Mouse (Mus musculus): ENCODE measurements around the gene Fars2. TPM values are rescaled to one million over a fixed set of nuclear protein-coding genes. Genes with fewer than 3 reads are reported as not detected.

Gene Fars2
- 27.5 and 30.5 TPM in 2 replicates for polyA plus RNA-seq (2014; fragmentation: Nextera tagmentation; extraction: Ambion mirVana)

GRCm38 (mm10) chr13:36117143-36118014 lies at the start of gene Fars2, which contains the start of gene Lyrm4:
Gene Fars2, plus strand, starts transcription at chr13:36117412.
Gene Lyrm4, minus strand, starts transcription at chr13:36117526.
- Histone ChIP-seq H3K9me3 (ENCODE audit: control insufficient read depth, low read length) (no peaks in the 10 kb centered on the region), H3K4me3 (ENCODE audit: low read depth, low read length) (peak within 1 kb of the TSS; percentile 64), H3K27me3 (ENCODE audit: control insufficient read depth, insufficient read depth, low read length) (no peaks in the 10 kb centered on the region), H3K4me2 (peak within 1 kb of the TSS; percentile 84), H3K9ac (ENCODE audit: low read length) (peak within 1 kb of the TSS; percentile 77), H3K36me3 (ENCODE audit: control insufficient read depth, insufficient read depth, low read length) (no peaks in the 10 kb centered on the region), H3K4me1 (ENCODE audit: control insufficient read depth, insufficient read depth, low read length) (peaks cover 8% of the 10 kb centered on the region), H3K27ac (ENCODE audit: low read depth, low read length) (peak within 1 kb of the TSS; percentile 95)
- ATAC-seq (ENCODE audit: low FRiP score) (peak; percentile 99), DNase-seq (ENCODE audit: low spot score, missing footprints) (peak; percentile 100)
- WGBS = under 1% methylated on average over 74 of the region's 75 CpGs

GRCm38 (mm10) chr13:36074484-36074883 lies 42.7 kb upstream of the Fars2 start:
- 86% methylated on average over 3 of the region's 3 CpGs for WGBS
- H3K4me1 ChIP-seq (ENCODE audit: control insufficient read depth, insufficient read depth, low read length) = no peaks in the 10 kb centered on the region
- no peak overlapping the region for H3K4me2 ChIP-seq
- H3K9me3 ChIP-seq (ENCODE audit: control insufficient read depth, low read length) = no peaks in the 10 kb centered on the region
- H3K27ac ChIP-seq (ENCODE audit: low read depth, low read length) = no peak overlapping the region
- DNase-seq (ENCODE audit: low spot score, missing footprints) (no peak), ATAC-seq (ENCODE audit: low FRiP score) (no peak)
- no peak overlapping the region for H3K9ac ChIP-seq (ENCODE audit: low read length)
- no peaks in the 10 kb centered on the region for H3K36me3 ChIP-seq (ENCODE audit: control insufficient read depth, insufficient read depth, low read length)
- H3K4me3 ChIP-seq (ENCODE audit: low read depth, low read length) = no peak overlapping the region
- no peaks in the 10 kb centered on the region for H3K27me3 ChIP-seq (ENCODE audit: control insufficient read depth, insufficient read depth, low read length)

- H3K36me3 ChIP-seq (ENCODE audit: control insufficient read depth, insufficient read depth, low read length) = no peaks in the 10 kb centered on the region
- no peak overlapping the region for H3K27ac ChIP-seq (ENCODE audit: low read depth, low read length)
- H3K9ac ChIP-seq (ENCODE audit: low read length) = no peak overlapping the region
- no peaks in the 10 kb centered on the region for H3K4me1 ChIP-seq (ENCODE audit: control insufficient read depth, insufficient read depth, low read length)
- H3K4me2 ChIP-seq = no peak overlapping the region
- no peak for ATAC-seq (ENCODE audit: low FRiP score)
- H3K4me3 ChIP-seq (ENCODE audit: low read depth, low read length) = no peak overlapping the region
- 93% methylated on average over 3 of the region's 3 CpGs for WGBS
- H3K9me3 ChIP-seq (ENCODE audit: control insufficient read depth, low read length) = no peaks in the 10 kb centered on the region
- DNase-seq (ENCODE audit: low spot score, missing footprints) = no peak
- no peaks in the 10 kb centered on the region for H3K27me3 ChIP-seq (ENCODE audit: control insufficient read depth, insufficient read depth, low read length)
These were observed 35.6 kb upstream of the Fars2 start for GRCm38 (mm10) chr13:36081591-36081990.

- Histone ChIP-seq H3K9ac (ENCODE audit: low read length) (no peak overlapping the region), H3K4me3 (ENCODE audit: low read depth, low read length) (no peak overlapping the region), H3K27ac (ENCODE audit: low read depth, low read length) (no peak overlapping the region), H3K4me2 (no peak overlapping the region), H3K4me1 (ENCODE audit: control insufficient read depth, insufficient read depth, low read length) (no peaks in the 10 kb centered on the region), H3K9me3 (ENCODE audit: control insufficient read depth, low read length) (no peaks in the 10 kb centered on the region), H3K36me3 (ENCODE audit: control insufficient read depth, insufficient read depth, low read length) (no peaks in the 10 kb centered on the region), H3K27me3 (ENCODE audit: control insufficient read depth, insufficient read depth, low read length) (no peaks in the 10 kb centered on the region)
- WGBS = 86% methylated on average over 3 of the region's 3 CpGs
- DNase-seq (ENCODE audit: low spot score, missing footprints) (no peak), ATAC-seq (ENCODE audit: low FRiP score) (no peak)
These were observed 32.5 kb upstream of the Fars2 start for GRCm38 (mm10) chr13:36084701-36085100.

- 95% methylated on average over 3 of the region's 3 CpGs for WGBS
- no peak for DNase-seq (ENCODE audit: low spot score, missing footprints)
These were observed 31.2 kb upstream of the Fars2 start for GRCm38 (mm10) chr13:36085971-36086370.

GRCm38 (mm10) chr13:36086608-36087391 lies 30.4 kb upstream of the Fars2 start:
- no peak for DNase-seq (ENCODE audit: low spot score, missing footprints)
- H3K4me3 ChIP-seq (ENCODE audit: low read depth, low read length) = no peak overlapping the region
- 92% methylated on average over 5 of the region's 5 CpGs for WGBS
- no peaks in the 10 kb centered on the region for H3K36me3 ChIP-seq (ENCODE audit: control insufficient read depth, insufficient read depth, low read length)
- no peak overlapping the region for H3K4me2 ChIP-seq
- no peak overlapping the region for H3K9ac ChIP-seq (ENCODE audit: low read length)
- H3K9me3 ChIP-seq (ENCODE audit: control insufficient read depth, low read length) = no peaks in the 10 kb centered on the region
- no peak for ATAC-seq (ENCODE audit: low FRiP score)
- H3K4me1 ChIP-seq (ENCODE audit: control insufficient read depth, insufficient read depth, low read length) = no peaks in the 10 kb centered on the region
- no peaks in the 10 kb centered on the region for H3K27me3 ChIP-seq (ENCODE audit: control insufficient read depth, insufficient read depth, low read length)
- no peak overlapping the region for H3K27ac ChIP-seq (ENCODE audit: low read depth, low read length)

More at GRCm38 (mm10) chr13:36085971-36086370, 31.2 kb upstream of the Fars2 start:
- Histone ChIP-seq H3K4me1 (ENCODE audit: control insufficient read depth, insufficient read depth, low read length) (no peaks in the 10 kb centered on the region), H3K9ac (ENCODE audit: low read length) (no peak overlapping the region), H3K4me2 (no peak overlapping the region), H3K4me3 (ENCODE audit: low read depth, low read length) (no peak overlapping the region), H3K9me3 (ENCODE audit: control insufficient read depth, low read length) (no peaks in the 10 kb centered on the region), H3K27ac (ENCODE audit: low read depth, low read length) (no peak overlapping the region), H3K36me3 (ENCODE audit: control insufficient read depth, insufficient read depth, low read length) (no peaks in the 10 kb centered on the region), H3K27me3 (ENCODE audit: control insufficient read depth, insufficient read depth, low read length) (no peaks in the 10 kb centered on the region)
- ATAC-seq (ENCODE audit: low FRiP score) = no peak

GRCm38 (mm10) chr13:36087427-36087826 lies 29.8 kb upstream of the Fars2 start:
- DNase-seq (ENCODE audit: low spot score, missing footprints) = no peak
- WGBS = 88% methylated on average over 2 of the region's 2 CpGs
- no peak overlapping the region for H3K4me2 ChIP-seq

GRCm38 (mm10) chr13:36088168-36088567 lies 29.0 kb upstream of the Fars2 start:
- Histone ChIP-seq H3K4me3 (ENCODE audit: low read depth, low read length) (no peak overlapping the region), H3K4me2 (no peak overlapping the region), H3K9me3 (ENCODE audit: control insufficient read depth, low read length) (no peaks in the 10 kb centered on the region), H3K27ac (ENCODE audit: low read depth, low read length) (no peak overlapping the region), H3K4me1 (ENCODE audit: control insufficient read depth, insufficient read depth, low read length) (no peaks in the 10 kb centered on the region), H3K9ac (ENCODE audit: low read length) (no peak overlapping the region), H3K36me3 (ENCODE audit: control insufficient read depth, insufficient read depth, low read length) (no peaks in the 10 kb centered on the region), H3K27me3 (ENCODE audit: control insufficient read depth, insufficient read depth, low read length) (no peaks in the 10 kb centered on the region)
- WGBS = 88% methylated on average over 4 of the region's 4 CpGs
- ATAC-seq (ENCODE audit: low FRiP score) (no peak), DNase-seq (ENCODE audit: low spot score, missing footprints) (no peak)

More at GRCm38 (mm10) chr13:36087427-36087826, 29.8 kb upstream of the Fars2 start:
- no peaks in the 10 kb centered on the region for H3K4me1 ChIP-seq (ENCODE audit: control insufficient read depth, insufficient read depth, low read length)
- H3K27me3 ChIP-seq (ENCODE audit: control insufficient read depth, insufficient read depth, low read length) = no peaks in the 10 kb centered on the region
- no peaks in the 10 kb centered on the region for H3K9me3 ChIP-seq (ENCODE audit: control insufficient read depth, low read length)
- no peak overlapping the region for H3K4me3 ChIP-seq (ENCODE audit: low read depth, low read length)
- ATAC-seq (ENCODE audit: low FRiP score) = no peak
- H3K27ac ChIP-seq (ENCODE audit: low read depth, low read length) = no peak overlapping the region
- H3K9ac ChIP-seq (ENCODE audit: low read length) = no peak overlapping the region
- H3K36me3 ChIP-seq (ENCODE audit: control insufficient read depth, insufficient read depth, low read length) = no peaks in the 10 kb centered on the region

Measured in midbrain, embryonic 11.5 days (tissue).